Mouse (Mus musculus) c-Kit-positive CD71-positive TER-119-positive erythroid progenitor cells, embryonic 14.5 days (primary cell): ENCODE results near the gene Ddx39b.
"Not testable (repeated sequence)": the region's sequence is repeated elsewhere in the genome, so short reads cannot be mapped to it uniquely, and the experiment has no call there.

Experiments used
- DNase-seq: peaks from one replicate; pipeline ENCODE4 v3.0.0-alpha.2; 2013; ENCODE audit warnings: low spot score

Ddx39b gene

GRCm38 (mm10) chr17:35262664-35263522 lies 21.3 kb downstream of the Ddx39b start, which contains the start of gene H2-D1:
H2-D1 (plus strand) TSS chr17:35262730.
- DNase-seq: peak; percentile 92

GRCm38 (mm10) chr17:35263523-35263883 lies 22.0 kb downstream of the Ddx39b start:
- DNase-seq: no peak

GRCm38 (mm10) chr17:35267399-35268086 lies 26.0 kb downstream of the Ddx39b start:
- no peak for DNase-seq

- no peak for DNase-seq
Observed at GRCm38 (mm10) chr17:35269653-35270347, 28.3 kb downstream of the Ddx39b start.

GRCm38 (mm10) chr17:35272249-35272648 lies 30.7 kb downstream of the Ddx39b start:
- no peak for DNase-seq

GRCm38 (mm10) chr17:35274770-35275169 lies 33.2 kb downstream of the Ddx39b start:
- DNase-seq: peak; percentile 74

GRCm38 (mm10) chr17:35276304-35276864 lies 34.8 kb downstream of the Ddx39b start:
- DNase-seq: no peak

- DNase-seq: no peak
Observed at GRCm38 (mm10) chr17:35278049-35278448, 36.5 kb downstream of the Ddx39b start.

- DNase-seq: no peak
Observed at GRCm38 (mm10) chr17:35278957-35279688, 37.6 kb downstream of the Ddx39b start.

- no peak for DNase-seq
Observed at GRCm38 (mm10) chr17:35280276-35280675, 38.7 kb downstream of the Ddx39b start.

- DNase-seq: no peak
Observed at GRCm38 (mm10) chr17:35285431-35285830, 43.9 kb downstream of the Ddx39b start.

- DNase-seq: peak; percentile 40
Observed at GRCm38 (mm10) chr17:35295796-35296195, 54.2 kb downstream of the Ddx39b start.

GRCm38 (mm10) chr17:35300261-35300945 lies 58.9 kb downstream of the Ddx39b start:
- not testable (repeated sequence) for DNase-seq

GRCm38 (mm10) chr17:35301645-35302258 lies 60.2 kb downstream of the Ddx39b start:
- DNase-seq: peak; percentile 76

GRCm38 (mm10) chr17:35303271-35303670 lies 61.7 kb downstream of the Ddx39b start:
- DNase-seq: no peak
